Mouse (Mus musculus) erythroblast, embryonic 14.5 days (primary cell): ENCODE results near the gene Myo18a.

Experiments used
- GATA1 ChIP-seq: IDR thresholded peaks from 2 replicates; pipeline ENCODE4 v1.6.1; 2012; ENCODE audit warnings: low read length, inconsistent platforms, mixed read lengths
- TAL1 ChIP-seq: IDR thresholded peaks from 3 replicates; pipeline ENCODE4 v1.6.1; 2012; ENCODE audit warnings: low read length, inconsistent platforms, mixed read lengths

DNA sequence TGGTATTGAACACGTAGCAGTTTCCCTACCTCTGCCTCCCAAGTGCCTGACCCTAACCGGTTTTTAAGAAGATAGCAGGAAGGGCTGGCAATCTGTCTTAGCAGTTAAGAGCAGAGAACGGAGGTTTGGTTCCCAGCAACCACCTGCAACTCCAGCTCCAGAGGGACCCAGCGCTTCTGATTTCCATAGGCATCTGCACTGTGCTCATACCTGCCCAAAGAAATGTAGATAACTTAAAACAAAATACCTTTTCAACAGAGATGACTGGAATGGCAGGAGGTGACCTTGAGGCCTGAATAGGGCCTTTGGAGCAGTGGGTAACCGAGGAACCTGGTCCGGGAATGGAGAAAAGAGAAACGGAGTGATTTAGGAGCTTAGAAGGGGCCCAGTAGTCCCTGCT is 24.5 kb upstream of the Myo18a start:
- TF ChIP-seq TAL1 (no peak), GATA1 (no peak)
